Mouse (Mus musculus): ENCODE measurements around the gene Gm20737. TPM values are rescaled to one million over a fixed set of nuclear protein-coding genes. Genes with fewer than 3 reads are reported as not detected.
"Not testable (repeated sequence)": the region's sequence is repeated elsewhere in the genome, so short reads cannot be mapped to it uniquely, and the experiment has no call there.

Gene Gm20737
- polyA plus RNA-seq (2012; rRNA removed): not detected in 2 replicates

DNA sequence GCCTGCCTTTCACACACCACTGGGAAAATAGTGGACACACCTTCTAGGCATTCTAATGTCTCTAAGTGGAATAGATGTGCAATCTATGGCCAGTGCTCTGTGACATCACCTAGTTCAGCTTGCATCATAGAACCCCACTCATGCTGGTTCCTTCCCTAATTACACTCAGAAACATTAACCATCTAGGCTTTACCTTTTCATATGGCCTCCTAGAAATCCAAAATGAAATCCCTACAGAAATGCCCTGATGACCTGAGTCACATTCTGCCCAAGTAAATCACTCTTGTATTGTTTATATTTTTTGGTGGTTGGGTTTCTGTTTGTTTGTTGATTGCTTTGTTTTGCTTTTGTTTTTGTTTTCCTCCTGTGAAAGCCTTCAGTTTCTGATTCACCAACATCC lies at the start of gene Gm20737:
Gene Gm20737, minus strand, starts transcription at position 101 of the 400 bp plus-strand sequence.
- H3K4me1 ChIP-seq (ENCODE audit: control insufficient read depth, insufficient read depth, low read length); H3K36me3 ChIP-seq (ENCODE audit: control insufficient read depth, insufficient read depth, low read length); H3K27ac ChIP-seq (ENCODE audit: insufficient read depth, low read depth, low read length); H3K4me3 ChIP-seq (ENCODE audit: insufficient read depth, low read depth, low read length); DNase-seq; H3K27me3 ChIP-seq (replicated peaks; ENCODE audit: control insufficient read depth, insufficient read depth, low read length): not testable (repeated sequence)

DNA sequence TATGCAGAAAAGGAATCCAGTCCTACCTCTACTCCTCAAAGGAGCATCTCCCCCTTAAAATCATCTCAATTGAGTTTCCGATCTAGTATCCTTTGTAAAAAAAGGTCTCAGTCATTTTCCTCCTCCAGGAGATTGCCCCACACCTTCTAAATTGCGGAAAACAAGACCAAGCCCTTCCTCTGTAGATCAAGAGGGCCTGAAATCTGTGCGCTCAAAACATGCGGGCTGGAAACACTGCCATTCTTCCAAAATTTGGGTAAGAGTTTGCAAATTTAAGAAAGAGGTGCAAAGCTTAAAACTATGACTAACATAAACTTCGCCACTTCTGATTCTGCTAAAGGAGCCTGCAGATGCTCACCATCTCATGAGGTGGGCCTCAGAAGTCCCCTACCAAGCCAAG lies 17.3 kb upstream of the Gm20737 start, which contains the start of gene Gm21775:
Gene Gm21775, plus strand, starts transcription at position 301 of the 400 bp plus-strand sequence.
- WGBS: 69% methylated on average over 5 of the region's 5 CpGs
- H3K27me3 ChIP-seq (replicated peaks; ENCODE audit: control insufficient read depth, insufficient read depth, low read length); H3K4me3 ChIP-seq (ENCODE audit: insufficient read depth, low read depth, low read length); DNase-seq; H3K4me1 ChIP-seq (ENCODE audit: control insufficient read depth, insufficient read depth, low read length); H3K36me3 ChIP-seq (ENCODE audit: control insufficient read depth, insufficient read depth, low read length); H3K27ac ChIP-seq (ENCODE audit: insufficient read depth, low read depth, low read length): not testable (repeated sequence)

Other genes with a start within 250 kb of the Gm20737 start
- gene Gm20834, start 211.5 kb downstream of the Gm20737 start, polyA plus RNA-seq (2012; rRNA removed): not detected in 2 replicates
- gene Gm28510, start 123.3 kb downstream of the Gm20737 start, polyA plus RNA-seq (2012; rRNA removed): not detected in 2 replicates
- gene Gm21775, start 17.4 kb upstream of the Gm20737 start, polyA plus RNA-seq (2012; rRNA removed): not detected in 2 replicates
- not detected in 2 replicates for gene Gm21900, start 80.3 kb upstream of the Gm20737 start, polyA plus RNA-seq (2012; rRNA removed)
- gene Gm20777, start 216.4 kb upstream of the Gm20737 start, polyA plus RNA-seq (2012; rRNA removed): not detected in 2 replicates

Data from kidney, adult 2 months (tissue).